Mouse (Mus musculus): ENCODE data around the gene Thsd4. TPM values are rescaled to one million over a fixed set of nuclear protein-coding genes. Genes with fewer than 3 reads are reported as not detected.
"Not testable (repeated sequence)": the region's sequence is repeated elsewhere in the genome, so short reads cannot be mapped to it uniquely, and the experiment has no call there.

Thsd4 gene
- total RNA-seq, 2 experiments from 2014 or later: not detected

DNA sequence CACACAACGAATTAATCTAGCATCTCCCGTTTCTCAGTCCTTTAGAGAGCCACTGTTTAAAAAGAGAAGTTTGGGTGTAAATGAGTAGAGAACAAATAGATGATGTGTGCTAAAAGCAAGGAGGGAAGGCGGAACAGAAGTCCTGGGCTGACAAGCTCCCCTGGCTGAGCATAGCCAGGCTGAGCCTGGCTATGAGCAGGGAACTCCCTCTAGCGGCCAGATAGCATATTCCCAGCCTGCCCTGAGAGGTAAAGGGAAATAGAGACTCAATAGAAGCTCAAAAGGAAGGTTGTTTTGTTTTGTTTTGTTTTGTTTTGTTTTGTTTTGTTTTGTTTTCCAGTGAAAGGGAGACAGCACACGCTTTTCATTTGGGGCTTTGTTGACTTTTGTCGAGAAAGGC, 552.5 kb downstream of the Thsd4 start:
- peak; percentile 71 for ATAC-seq (replicated peaks; ENCODE audit: low FRiP score, poor library complexity, severe bottlenecking)

DNA sequence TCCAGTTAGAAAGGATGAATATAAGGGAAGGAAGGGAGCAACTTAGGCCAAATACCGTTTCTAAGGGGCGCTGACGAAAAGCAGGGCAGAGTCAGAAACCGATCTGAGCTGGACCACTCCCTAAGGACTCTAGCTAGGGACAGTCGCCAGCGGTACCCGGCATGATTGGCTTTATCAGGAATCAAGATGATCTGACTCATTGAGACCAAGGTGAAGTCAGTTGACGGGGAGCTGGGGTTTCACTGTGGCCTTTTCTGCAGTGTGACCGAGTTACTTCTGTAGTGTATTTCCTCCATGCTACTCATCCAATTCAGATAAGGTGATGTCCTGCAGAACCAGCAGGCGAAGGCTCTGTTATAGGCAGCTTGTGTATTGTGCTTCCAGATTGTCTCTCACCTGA, 556.8 kb downstream of the Thsd4 start:
- no peak for ATAC-seq (replicated peaks; ENCODE audit: low FRiP score, poor library complexity, severe bottlenecking)

DNA sequence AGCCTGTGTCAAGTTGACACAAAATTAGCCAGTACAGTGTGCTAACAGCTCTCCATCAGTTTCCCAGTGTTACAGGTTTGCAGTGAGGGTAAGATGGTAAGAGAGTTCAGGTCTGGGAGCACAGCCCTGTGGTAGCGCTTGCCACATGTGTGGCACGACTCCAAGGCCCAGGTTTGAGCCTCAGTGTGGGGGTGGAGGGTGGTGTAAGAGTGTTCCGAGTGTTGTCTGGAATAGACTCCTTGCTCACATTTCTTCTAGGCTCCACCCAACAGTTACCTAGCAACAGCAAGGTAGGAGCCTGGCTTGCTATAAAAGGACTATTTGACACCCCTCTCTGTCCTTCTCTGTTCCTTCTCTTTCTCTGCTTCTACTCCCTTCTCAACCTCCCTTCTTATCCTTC, 557.5 kb downstream of the Thsd4 start:
- ATAC-seq (replicated peaks; ENCODE audit: low FRiP score, poor library complexity, severe bottlenecking): no peak

DNA sequence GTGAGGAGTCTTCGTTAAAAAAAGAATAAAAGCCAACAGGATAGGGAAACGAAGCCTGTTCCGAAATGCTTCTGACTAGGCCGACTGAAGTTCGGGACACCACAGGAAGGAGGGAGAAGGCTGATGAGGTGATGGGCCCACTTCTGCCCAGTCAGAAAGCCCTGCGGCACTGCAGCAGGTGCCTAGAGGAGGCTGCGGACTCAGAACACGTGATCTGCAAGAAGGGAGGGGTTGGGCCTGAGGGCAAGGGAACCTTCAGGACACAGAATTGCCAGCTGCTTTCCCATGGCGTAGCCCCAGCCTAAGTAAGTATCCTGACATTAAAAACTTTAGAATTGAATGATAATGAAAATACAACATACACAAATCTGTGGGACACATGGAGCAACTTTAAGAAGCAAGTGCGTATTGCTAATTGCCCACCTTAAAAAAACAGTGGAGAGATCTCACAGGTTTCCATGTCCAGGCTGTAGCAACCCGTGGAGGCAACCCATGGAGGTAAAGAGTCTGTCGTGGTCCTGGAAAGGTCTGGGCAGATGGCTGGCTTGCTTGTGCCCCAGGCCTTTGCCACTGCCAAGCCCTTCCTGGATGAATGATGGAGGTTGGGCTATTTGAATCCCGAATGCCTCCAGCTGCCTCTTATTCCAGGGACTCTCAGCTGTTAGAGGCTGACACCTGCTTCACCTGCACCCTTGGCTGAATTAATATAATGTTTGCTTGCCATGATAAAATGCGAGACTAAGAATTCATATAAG, 560.5 kb downstream of the Thsd4 start:
- no peak for ATAC-seq (replicated peaks; ENCODE audit: low FRiP score, poor library complexity, severe bottlenecking)

DNA sequence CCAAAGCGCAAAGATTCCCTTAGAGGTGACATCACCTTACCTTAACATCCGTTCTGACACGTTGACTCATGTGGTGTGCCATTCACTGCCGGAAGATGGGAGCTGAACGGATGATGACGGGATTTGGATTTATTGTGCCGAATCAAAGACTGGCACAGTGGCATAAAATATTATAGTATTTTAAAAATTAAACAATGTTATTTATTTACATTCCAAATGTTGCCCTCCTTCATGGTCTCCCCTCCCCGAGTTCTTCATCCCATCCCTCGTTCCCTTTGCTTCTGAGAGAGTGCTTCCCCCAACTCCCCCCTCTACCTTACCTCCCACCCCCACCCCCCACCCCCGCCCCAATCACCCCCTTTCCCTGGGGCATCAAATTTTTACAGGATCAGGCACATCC, 561.3 kb downstream of the Thsd4 start, which contains the start of gene Nr2e3:
Gene Nr2e3 (minus strand): TSS at position 101 of the 400 bp plus-strand sequence.
- ATAC-seq (replicated peaks; ENCODE audit: low FRiP score, poor library complexity, severe bottlenecking): no peak

DNA sequence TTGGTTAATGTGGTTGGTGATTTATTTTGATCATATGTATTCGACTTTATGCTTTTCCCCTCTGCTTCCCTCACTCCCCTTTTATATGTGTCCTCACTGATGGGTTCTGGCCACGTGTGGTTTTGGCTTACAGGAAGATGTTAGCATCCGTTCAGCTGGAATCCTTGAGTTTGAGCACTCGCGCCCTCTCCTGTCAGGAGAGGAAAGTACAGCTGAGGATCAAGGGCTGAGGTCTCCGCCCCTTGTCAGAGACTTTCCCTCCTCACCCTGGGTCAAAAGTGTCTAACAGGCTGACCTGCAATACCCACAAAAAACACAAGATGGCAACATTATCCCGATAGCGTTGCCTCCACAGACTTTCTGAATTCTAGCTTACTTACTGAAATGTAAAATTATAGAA, 562.6 kb downstream of the Thsd4 start:
- peak; percentile 20; the same call in 1 of the 2 replicates for ATAC-seq (replicated peaks; ENCODE audit: low FRiP score, poor library complexity, severe bottlenecking)

DNA sequence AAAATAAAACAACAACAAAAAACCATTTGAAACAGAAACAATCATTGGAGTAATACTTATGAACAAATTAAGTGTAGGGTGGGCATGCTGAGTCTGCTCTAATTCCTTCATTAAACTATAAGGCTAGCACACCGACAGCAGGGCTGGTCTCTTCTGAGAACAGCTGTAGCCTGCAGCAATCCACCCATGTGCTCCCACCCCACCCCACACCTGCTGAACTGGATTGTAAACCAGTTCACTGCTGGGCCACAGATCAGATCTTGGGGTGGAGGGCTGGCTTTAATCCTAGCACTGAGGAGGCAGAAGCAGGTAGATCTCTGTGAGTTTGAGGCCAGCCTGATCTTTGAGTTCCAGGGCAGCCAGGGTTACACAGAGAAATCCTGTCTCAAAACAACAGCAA, 563.7 kb downstream of the Thsd4 start:
- not testable (repeated sequence) for ATAC-seq (replicated peaks; ENCODE audit: low FRiP score, poor library complexity, severe bottlenecking)

DNA sequence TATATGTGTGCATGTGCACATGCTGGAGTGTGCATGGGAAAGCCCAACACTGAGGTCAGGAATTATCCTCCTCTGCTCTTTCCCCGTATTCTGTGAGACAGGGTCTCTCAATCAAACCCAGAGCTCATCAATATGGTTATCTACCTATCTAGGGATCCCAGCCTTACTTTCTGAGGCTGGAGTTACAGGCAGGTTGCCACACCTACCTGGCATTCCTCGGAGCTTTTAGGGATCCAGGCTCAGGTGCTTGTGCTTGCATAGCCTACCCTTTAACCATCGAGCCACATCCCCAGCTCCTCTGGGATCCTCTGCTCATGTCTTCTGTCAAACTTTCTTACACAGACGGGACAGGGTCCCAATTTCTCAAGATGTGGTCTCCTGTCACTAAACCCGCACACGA, 565.4 kb downstream of the Thsd4 start:
- no peak for ATAC-seq (replicated peaks; ENCODE audit: low FRiP score, poor library complexity, severe bottlenecking)

DNA sequence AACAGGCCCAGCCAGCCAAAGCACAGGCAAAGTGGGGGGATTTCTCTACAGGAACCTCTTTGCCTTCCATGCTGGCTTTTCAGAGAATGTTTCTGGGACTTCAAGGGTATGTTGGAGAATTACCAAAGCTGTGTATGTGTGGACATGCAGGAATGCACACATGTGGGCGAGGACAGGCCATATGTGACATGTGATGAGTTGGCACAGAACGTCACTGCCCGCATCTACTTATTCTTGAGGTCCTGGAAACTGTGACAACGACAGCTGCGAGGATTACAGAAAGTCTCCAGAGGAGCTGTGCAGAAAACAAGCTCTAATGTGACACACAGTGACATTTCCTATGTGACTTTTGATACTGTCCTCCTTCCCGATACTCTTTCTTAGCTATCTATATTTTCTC, 566.2 kb downstream of the Thsd4 start:
- no peak for ATAC-seq (replicated peaks; ENCODE audit: low FRiP score, poor library complexity, severe bottlenecking)

DNA sequence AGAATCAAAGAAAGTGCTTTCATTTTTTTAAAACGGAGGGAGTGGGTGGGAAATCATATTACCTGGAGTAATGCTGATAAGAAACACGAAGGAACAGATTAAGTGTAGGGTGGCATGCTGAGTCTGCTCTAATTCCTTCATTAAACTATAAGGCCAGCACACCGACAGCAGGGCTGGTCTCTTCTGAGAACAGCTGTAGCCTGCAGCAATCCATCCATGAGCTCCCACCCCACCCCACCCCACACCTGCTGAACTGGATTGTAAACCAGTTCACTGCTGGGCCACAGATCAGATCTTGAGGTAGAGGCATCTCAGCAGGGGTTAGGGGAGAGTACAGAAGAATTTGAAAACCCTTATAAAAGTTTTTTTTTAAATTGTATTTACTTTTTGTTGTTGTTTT, 566.6 kb downstream of the Thsd4 start:
- no peak for ATAC-seq (replicated peaks; ENCODE audit: low FRiP score, poor library complexity, severe bottlenecking)

DNA sequence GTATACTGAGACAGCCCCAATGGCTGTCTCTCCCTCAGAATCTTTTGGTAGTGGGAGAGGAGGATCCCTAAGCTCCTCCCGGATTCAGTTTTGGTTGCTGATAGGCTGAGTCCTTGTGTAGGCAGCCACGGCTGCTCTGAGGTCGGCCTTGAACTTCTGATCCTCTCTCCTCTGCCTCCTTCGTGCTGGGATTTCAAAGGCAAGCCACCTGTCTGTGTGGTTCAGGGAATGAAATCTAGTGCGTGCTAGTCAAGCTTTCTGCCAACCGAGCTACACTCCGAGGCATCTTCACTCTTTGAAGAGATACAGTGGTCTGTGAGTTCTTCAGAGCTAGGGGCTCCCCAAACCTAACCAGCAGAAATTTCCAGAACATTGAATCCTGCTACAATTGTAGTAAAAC, 568.3 kb downstream of the Thsd4 start:
- no peak for ATAC-seq (replicated peaks; ENCODE audit: low FRiP score, poor library complexity, severe bottlenecking)

DNA sequence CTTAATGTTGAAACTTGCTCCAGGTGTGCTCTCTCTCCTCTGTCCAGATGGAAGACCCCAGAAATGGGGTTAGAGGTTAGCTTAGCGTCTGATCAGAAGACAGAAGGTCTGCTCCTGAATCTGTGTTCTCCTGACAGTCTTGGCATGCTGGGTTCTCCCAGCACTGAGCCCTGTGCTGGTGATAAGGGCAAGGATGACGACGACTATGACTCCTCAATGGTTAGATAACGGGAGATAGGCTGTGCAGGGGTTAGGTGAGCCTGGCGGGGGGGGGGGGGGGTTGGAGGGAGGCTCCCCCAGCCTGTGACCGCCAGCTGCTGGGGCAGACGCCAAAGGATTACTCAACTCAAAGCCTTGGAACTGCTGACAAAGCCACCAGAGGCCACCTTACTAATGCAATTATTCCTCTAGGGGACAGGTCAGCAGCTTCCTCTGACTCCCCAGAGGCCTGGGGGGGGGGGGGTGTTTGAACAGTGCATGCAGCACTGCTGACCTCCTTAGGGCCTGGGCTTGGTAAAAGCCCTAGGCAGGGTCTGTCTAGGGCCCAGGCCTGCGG, 569.3 kb downstream of the Thsd4 start:
- no peak for ATAC-seq (replicated peaks; ENCODE audit: low FRiP score, poor library complexity, severe bottlenecking)

DNA sequence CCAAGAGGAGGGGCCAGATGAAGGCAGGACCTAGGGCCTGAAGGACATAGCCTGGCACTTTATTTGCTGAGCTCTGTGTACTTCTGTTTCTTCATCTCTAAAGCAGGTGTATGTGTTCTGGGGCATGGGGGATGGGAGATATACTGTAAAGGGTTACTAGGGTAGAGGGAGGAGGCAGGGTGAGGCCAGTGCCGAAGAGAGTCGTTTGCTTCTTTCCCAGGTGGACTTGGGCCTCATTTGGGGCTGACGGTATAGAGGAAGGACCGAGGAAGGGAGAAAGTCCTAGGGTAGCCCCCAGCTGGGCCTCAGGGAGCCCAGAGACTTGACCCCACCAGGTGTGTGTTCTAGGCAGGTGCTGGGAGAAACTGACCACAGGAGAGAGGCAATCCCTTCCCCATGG, 569.9 kb downstream of the Thsd4 start:
- ATAC-seq (replicated peaks; ENCODE audit: low FRiP score, poor library complexity, severe bottlenecking): no peak

DNA sequence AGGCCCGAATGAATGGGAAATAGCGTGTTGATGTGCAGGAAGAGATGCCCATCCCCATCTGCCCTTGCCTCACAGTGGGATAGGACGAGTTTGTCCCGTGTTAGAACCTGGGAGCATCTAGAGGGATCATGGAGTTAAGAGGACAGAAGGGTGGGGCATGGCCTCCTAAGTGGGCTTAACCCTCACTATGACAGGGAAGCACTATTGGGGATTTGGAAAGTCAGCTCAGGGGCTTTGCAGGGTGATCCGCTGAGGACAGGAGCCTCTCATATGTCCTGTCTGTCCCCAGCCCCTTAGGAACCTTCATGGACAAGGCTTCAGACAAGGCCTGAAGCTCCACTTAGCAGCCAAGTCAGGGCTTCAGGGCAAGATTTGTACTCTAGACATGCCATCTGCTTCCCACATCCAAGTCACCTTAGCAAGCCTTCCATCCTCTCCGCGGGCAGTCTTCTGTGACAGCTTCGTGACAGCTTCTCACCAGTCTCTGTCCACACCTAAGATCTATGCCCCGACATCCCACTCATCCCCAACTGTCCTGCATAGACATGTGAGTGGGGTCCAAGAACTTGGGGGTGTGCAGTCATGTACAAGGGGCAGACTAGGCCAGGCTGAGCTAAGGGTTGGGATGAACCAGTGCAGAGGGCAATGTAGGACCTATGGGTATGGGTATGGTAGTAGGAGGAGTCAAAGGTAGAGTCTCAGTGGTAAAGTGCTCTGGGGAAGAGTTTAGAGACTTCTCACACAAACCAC, 570.7 kb downstream of the Thsd4 start:
- no peak for ATAC-seq (replicated peaks; ENCODE audit: low FRiP score, poor library complexity, severe bottlenecking)

DNA sequence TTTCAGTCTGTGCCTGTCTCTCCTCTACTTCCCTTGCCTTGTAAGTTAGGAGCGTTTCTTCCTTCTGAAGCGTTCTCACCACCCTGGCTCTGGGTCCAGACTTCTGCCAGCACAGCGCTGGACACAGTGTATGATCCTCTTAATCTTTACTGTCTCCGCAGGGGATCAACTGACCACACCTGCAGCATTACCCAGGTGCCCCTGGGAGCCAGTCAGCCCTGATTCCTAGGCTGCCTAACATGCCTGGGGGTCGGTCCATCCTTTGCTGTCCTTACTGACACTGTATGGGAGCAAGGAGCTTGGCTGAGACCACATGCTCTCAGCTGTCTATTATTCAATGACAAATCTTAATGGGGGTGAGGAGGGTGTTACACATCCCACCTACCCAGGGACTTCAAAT, 571.9 kb downstream of the Thsd4 start:
- no peak for ATAC-seq (replicated peaks; ENCODE audit: low FRiP score, poor library complexity, severe bottlenecking)

DNA sequence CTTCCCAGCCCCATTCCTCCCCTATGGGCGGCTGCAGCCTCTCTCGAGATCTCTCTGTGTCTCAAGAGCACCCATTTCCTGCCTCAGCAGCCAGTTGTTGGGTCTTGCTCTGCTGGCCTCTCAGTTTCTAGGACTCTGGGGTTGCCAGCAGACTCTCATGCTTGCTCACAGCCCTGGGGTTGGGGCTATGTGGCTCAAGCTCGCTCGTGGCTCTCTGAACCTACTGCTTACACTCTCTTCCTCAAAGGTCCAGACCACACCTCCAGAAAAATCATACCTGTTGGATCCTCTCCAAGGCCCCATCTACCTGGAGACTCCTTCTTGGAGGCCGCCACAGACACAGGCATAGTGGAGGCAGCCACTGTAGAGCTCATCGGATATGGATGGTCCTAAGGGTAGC, 572.3 kb downstream of the Thsd4 start:
- ATAC-seq (replicated peaks; ENCODE audit: low FRiP score, poor library complexity, severe bottlenecking): no peak

DNA sequence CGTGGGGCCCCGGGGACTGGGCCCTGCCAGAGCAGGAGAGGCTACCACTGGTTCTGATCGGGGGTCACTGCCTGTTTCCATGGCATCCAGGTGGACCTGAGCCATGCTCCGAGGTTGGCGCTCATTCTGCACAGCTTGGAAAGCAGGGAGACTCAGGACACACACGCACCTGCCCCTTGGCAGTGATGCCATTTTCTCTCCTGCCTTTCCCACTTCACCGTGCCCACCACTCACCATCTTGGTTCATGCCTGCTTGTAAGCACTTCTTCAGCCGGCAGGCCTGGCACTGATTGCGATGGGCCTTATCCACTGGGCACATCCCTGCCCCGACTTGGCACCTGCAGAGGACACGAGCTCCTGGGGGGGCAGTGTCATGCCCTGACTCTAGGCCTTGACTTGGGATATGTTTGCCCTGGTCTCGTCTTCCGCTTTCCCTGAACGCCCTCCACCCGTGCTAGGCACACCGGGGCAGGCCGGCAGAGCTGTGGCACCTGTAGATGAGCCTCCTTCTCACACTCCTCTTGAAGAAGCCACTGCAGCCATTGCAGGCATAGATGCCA, 573.1 kb downstream of the Thsd4 start:
- no peak for ATAC-seq (replicated peaks; ENCODE audit: low FRiP score, poor library complexity, severe bottlenecking)

DNA sequence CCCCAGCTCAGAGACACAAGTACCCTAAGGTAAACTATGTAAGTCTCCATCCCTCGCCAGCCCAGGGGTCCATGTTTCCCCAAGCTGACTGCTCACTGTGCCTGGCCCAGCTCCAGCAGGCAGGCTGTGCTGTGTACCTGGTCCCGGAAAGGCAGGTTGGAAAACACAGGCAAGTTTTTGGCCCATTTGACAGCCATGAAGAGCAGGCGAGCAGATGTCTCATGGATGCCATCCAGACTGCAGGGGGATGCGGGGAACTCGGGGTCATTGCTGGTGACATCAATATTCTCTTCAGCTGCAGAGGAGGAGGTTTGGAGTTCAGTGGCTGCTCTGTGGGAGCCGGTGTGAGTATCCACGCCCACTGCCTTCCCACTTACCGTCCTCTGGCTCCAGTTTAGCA, 573.6 kb downstream of the Thsd4 start:
- no peak for ATAC-seq (replicated peaks; ENCODE audit: low FRiP score, poor library complexity, severe bottlenecking)

DNA sequence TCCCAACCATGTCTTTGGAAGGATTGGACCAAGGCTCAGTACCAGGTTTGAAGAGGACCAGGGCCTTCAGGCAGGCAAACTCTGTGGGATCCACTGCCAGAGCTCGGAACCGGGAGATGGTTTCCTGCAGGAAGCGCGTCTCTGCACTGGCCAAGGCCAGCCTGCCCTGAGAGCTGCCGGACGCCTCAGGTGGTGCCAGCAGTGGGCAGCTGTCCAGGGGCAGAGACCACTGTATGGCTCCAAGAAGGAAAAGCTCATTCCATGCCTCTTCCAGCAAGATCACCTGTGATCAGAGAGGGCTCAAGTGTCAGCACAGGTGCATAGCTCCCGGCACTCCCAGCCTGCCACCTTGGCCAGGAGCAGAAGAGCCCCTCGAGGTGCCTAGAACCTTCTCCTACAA, 574.6 kb downstream of the Thsd4 start:
- ATAC-seq (replicated peaks; ENCODE audit: low FRiP score, poor library complexity, severe bottlenecking): no peak

DNA sequence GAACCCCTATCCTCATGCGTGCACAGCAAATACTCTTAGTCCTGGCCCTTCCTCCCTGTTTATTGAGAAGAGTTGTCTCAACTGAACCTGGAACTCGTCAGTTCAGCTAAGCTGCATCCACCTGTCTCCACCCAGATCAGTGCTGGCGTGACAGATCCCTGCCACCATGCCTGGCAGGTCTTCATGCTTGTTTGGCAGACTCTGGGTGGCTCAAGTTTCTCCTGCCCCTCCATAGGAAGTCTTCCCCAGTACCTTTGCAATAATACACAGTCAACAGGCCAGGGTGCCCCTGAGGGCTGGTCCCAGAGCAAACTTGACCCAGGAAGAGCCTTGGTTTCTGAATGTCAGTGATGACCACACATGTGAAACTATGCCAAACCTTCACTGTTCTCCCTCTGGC, 576.6 kb downstream of the Thsd4 start:
- no peak for ATAC-seq (replicated peaks; ENCODE audit: low FRiP score, poor library complexity, severe bottlenecking)

DNA sequence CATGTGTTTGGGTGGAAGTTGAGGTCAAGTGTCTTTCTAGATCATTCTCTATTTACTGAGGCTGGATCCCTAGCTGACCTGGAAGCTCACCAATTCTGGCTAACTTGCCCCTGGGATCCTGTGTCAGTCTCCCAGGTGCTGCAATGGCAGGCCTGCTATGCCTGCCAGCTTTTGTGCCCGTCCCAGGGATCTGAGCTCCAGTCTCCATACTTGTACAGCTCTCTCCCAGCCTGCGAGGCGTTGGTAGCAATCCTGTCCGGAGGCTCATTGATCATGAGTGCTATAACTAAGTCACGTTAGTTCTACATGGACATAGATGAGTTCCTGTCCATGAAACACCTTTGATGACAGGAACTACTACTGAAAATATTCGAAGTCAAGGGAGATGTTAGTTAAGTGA, 578.0 kb downstream of the Thsd4 start:
- no peak for ATAC-seq (replicated peaks; ENCODE audit: low FRiP score, poor library complexity, severe bottlenecking)

Measured in erythroblast, adult 5-6 weeks (primary cell).